Mouse (Mus musculus) embryonic fibroblast, embryonic 13.5 days (primary cell): ENCODE results near the gene Haus5. TPM values are rescaled to one million over a fixed set of nuclear protein-coding genes. Genes with fewer than 3 reads are reported as not detected.

Experiments
- H3K27ac ChIP-seq: 2 replicates; pipeline ENCODE4 v1.5.1; 2012; ENCODE audit warnings: low read length, control low read depth, inconsistent platforms; ENCODE audit not compliant: insufficient read depth
- H3K4me1 ChIP-seq: 2 replicates; pipeline ENCODE4 v1.6.1; 2011; ENCODE audit warnings: low read length; ENCODE audit not compliant: control insufficient read depth, insufficient read depth
- H3K4me3 ChIP-seq: 2 replicates; pipeline ENCODE4 v1.5.1; 2011; ENCODE audit warnings: mild to moderate bottlenecking, control low read depth, low read length; ENCODE audit not compliant: insufficient read depth
- CTCF ChIP-seq: IDR thresholded peaks from 2 replicates; pipeline ENCODE4 v1.5.1; 2011; ENCODE audit warnings: mild to moderate bottlenecking, control low read depth, low read length, moderate library complexity, borderline replicate concordance; ENCODE audit not compliant: insufficient read depth
- POLR2A ChIP-seq: IDR thresholded peaks from 2 replicates; pipeline ENCODE4 v1.6.1; 2011; ENCODE audit warnings: low read depth, mild to moderate bottlenecking, control low read depth, low read length, moderate library complexity
- polyA plus RNA-seq: library from polyadenylated mRNA; stranded (reverse); fragments of >200 nt; gene quantifications from 2 replicates; pipeline ENCODE4 v1.2.4, GENCODE M21; 2011; ENCODE audit warnings: low read depth; ENCODE audit not compliant: missing spikeins, insufficient read length

Gene Haus5
- polyA plus RNA-seq: 8.1 and 10.5 TPM in 2 replicates

- Histone ChIP-seq H3K27ac (no peak within 1 kb of the TSS), H3K4me3 (peak within 1 kb of the TSS; percentile 71), H3K4me1 (no peaks in the 10 kb centered on the region)
- TF ChIP-seq CTCF (no peak), POLR2A (peak; percentile 74)
Measured at GRCm38 (mm10) chr7:30664529-30665200, at the start of gene Haus5. Haus5 (minus strand) TSS chr7:30664994.

- H3K4me3 ChIP-seq: no peak within 1 kb of the TSS
- H3K27ac ChIP-seq: no peak within 1 kb of the TSS
- TF ChIP-seq POLR2A (no peak), CTCF (no peak)
- H3K4me1 ChIP-seq: no peaks in the 10 kb centered on the region
Measured at GRCm38 (mm10) chr7:30711942-30712341, 47.1 kb upstream of the Haus5 start, which contains the start of gene Atp4a. Atp4a (plus strand) TSS chr7:30712209.

GRCm38 (mm10) chr7:30707441-30707840, 42.6 kb upstream of the Haus5 start:
- TF ChIP-seq CTCF (no peak), POLR2A (no peak)
- Histone ChIP-seq H3K27ac (no peak overlapping the region), H3K4me3 (no peak overlapping the region), H3K4me1 (no peaks in the 10 kb centered on the region)

GRCm38 (mm10) chr7:30706214-30706882, 41.6 kb upstream of the Haus5 start:
- H3K4me1 ChIP-seq: no peaks in the 10 kb centered on the region
- H3K4me3 ChIP-seq: no peak overlapping the region
- no peak for TF ChIP-seq POLR2A
- TF ChIP-seq CTCF: no peak
- H3K27ac ChIP-seq: no peak overlapping the region

GRCm38 (mm10) chr7:30698589-30698988, 33.8 kb upstream of the Haus5 start, which contains the start of gene 2200002J24Rik:
2200002J24Rik (plus strand) TSS chr7:30698926.
- no peak for TF ChIP-seq POLR2A
- no peak for TF ChIP-seq CTCF
- no peaks in the 10 kb centered on the region for H3K4me1 ChIP-seq
- H3K27ac ChIP-seq: no peak within 1 kb of the TSS
- H3K4me3 ChIP-seq: no peak within 1 kb of the TSS

- TF ChIP-seq POLR2A (no peak), CTCF (no peak)
- H3K4me1 ChIP-seq: no peaks in the 10 kb centered on the region
- no peak overlapping the region for H3K27ac ChIP-seq
Measured at GRCm38 (mm10) chr7:30698101-30698500, 33.3 kb upstream of the Haus5 start.

GRCm38 (mm10) chr7:30688325-30688724, 23.5 kb upstream of the Haus5 start:
- TF ChIP-seq CTCF: no peak
- TF ChIP-seq POLR2A: no peak
- H3K4me3 ChIP-seq: no peak overlapping the region
- no peak overlapping the region for H3K27ac ChIP-seq
- no peaks in the 10 kb centered on the region for H3K4me1 ChIP-seq

More at GRCm38 (mm10) chr7:30698101-30698500, 33.3 kb upstream of the Haus5 start:
- no peak overlapping the region for H3K4me3 ChIP-seq

- TF ChIP-seq CTCF (no peak), POLR2A (no peak)
- no peaks in the 10 kb centered on the region for H3K4me1 ChIP-seq
- H3K4me3 ChIP-seq: no peak overlapping the region
- no peak overlapping the region for H3K27ac ChIP-seq
Measured at GRCm38 (mm10) chr7:30683425-30683824, 18.6 kb upstream of the Haus5 start.

- Histone ChIP-seq H3K4me1 (no peaks in the 10 kb centered on the region), H3K27ac (no peak overlapping the region), H3K4me3 (no peak overlapping the region)
- TF ChIP-seq CTCF (no peak), POLR2A (no peak)
Measured at GRCm38 (mm10) chr7:30681897-30682296, 17.1 kb upstream of the Haus5 start.

GRCm38 (mm10) chr7:30678263-30678975, 13.6 kb upstream of the Haus5 start:
- H3K4me3 ChIP-seq: no peak overlapping the region
- H3K27ac ChIP-seq: no peak overlapping the region
- TF ChIP-seq POLR2A: no peak
- TF ChIP-seq CTCF: no peak
- H3K4me1 ChIP-seq: no peaks in the 10 kb centered on the region
